Mouse (Mus musculus) frontal cortex, adult (tissue): ENCODE results near the gene Lrp1.
"Not testable (repeated sequence)": the region's sequence is repeated elsewhere in the genome, so short reads cannot be mapped to it uniquely, and the experiment has no call there.

ENCODE experiments used
- ATAC-seq: cut with Nextera tagmentation; 2 replicates; pipeline ENCODE4 v1.9.2; 2017; ENCODE audit warnings: mild to moderate bottlenecking, moderate library complexity, mixed read lengths; ENCODE audit not compliant: low TSS enrichment

The Lrp1 gene

DNA sequence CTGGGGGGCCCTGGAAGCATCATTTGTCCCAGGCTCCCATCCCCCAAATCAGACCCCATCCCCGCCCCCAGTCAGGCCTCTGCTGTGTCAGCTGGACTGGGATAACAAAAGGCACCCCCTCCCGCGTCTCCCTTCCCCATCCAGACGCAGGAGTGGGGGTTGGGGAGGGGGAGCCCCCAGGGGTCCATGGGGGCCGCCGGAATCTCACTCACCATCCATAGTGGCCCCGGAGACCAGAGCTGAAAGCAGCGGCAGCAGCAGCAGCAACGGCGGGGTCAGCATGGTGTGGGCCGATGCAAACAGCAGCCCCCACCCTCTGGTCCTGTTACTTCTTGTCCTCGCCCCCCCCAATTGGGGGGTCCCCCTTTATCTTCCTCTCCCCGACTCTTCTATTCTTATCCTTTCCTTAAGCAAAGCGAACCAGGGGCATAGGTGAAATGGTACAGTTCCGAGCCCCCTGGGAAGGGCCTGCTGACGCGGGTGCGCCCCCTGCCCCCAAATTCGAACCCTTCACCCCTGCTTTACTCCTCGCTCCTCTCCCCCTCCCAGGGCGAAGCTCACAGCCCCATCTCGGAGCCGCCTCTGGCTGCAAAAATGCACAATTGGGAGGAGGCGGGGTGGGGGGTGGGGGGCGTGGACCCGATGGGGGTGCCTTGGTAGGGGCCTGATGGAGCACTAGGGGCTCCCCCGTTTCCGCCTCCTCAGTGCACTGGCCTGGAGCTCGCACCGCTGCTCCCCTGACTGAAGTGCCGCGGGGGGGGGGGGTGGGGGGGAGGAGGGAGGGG lies at the start of gene Lrp1:
Gene Lrp1 (minus strand): TSS at position 743 of the 785 bp plus-strand sequence.
- ATAC-seq: no peak

GRCm38 (mm10) chr10:127670185-127670584 lies 49.2 kb upstream of the Lrp1 start:
- ATAC-seq: no peak

DNA sequence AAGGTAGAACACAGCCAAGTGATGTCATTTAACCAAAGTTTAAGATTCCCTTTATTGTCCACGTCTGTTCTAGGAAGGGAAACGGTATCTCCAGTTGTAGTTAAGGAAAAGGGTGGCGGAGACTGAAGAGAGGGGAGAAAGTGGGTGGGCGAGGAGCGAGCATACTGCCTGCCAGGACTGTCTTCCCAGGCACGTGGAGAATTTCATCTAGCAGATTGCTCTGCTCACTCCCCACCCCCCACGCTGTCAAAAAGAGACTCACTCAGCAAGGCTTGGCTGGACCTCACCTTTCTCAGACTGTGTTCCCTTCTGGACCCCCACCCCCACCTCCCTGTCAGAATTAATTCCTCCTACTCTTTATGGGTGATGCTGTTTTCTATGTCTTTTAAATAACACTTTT lies 48.2 kb upstream of the Lrp1 start:
- no peak for ATAC-seq

GRCm38 (mm10) chr10:127668093-127669050 lies 47.4 kb upstream of the Lrp1 start, which contains the start of gene Nab2:
Gene Nab2 (minus strand): TSS chr10:127668568.
- no peak for ATAC-seq

DNA sequence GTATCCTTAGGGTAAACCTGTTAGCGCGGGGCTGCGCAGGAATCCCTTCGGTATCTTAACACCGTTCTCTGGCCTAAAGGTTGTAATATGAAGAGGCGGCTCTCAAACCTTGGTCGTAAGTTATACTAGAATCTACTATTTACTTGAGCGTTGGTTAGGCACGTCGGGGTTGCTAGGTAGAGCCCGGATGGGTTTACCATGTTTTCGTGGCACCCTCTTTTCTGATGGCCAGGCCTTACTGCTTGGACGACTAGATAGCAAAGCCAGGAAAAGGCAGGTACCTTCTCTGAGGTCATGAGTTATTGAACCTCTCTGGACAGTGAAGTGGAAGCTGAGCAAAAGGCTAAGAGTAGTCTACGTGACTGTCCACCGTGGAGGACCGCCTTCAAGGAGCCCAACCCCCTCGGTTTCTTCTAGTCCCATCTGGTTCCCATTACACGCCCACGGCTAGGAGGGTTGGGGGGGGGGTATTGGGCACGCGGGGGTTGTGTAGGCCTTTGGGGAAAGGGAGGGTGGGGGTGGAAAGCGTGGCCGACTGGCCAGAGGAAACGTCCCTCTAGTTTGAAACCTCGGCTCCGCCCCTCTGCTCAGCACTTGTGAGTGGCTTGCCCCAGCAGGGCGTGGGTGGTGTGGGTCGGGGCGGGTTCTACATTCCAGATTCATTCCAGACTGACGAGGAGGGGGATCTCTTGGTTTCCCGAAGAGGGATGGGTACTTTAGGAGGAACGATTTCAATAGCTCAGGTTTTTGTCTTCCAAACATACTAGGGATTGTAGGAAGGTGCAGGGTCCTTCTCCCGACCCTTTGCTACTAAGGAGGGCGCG lies 46.5 kb upstream of the Lrp1 start:
- ATAC-seq: 0 out of 2 replicates have a peak, but pooled peaks have one; percentile 7

- ATAC-seq: peak; percentile 13
These were observed 45.7 kb upstream of the Lrp1 start, which contains the start of gene Nemp1 for GRCm38 (mm10) chr10:127666501-127667268. Gene Nemp1 (plus strand): TSS chr10:127666901.

DNA sequence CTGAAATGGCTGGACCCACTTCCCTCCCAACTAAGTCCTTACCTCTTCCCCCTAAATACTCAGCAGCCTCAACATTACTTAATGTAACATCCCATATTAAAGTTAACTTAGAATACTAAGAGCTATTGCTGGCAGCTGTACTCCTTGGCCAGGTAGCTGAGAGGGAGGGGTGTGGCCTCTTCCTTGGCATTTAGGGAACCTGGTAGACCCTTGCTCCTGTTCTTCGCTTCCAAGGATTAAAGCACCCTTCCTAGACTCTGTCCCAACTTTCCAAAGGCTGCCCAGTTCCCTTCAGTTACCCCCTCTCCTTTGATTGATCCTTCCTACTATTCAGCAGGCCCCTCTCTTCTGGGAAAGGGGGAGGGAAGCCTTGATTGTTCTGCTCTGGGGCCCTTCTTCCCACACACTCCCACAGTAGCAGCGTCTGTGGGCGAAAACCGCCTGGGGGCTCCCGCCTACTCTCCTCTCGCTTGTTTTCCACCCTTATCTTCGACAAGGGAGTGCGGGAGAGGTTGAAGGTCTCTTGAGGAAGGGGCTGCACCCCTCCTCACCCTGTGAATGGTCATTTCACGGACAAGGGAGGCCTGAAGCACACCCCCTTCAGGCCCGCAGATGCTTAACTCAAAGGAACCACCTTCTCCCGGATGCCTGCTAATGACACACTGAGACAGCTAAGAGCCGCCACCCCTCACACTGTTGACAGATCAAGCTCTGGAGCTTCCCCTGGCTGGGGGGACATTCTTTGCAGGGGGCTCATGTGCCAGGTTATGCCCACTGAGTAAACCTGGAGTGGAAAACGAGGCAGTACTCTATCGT lies 44.6 kb upstream of the Lrp1 start:
- ATAC-seq: no peak

DNA sequence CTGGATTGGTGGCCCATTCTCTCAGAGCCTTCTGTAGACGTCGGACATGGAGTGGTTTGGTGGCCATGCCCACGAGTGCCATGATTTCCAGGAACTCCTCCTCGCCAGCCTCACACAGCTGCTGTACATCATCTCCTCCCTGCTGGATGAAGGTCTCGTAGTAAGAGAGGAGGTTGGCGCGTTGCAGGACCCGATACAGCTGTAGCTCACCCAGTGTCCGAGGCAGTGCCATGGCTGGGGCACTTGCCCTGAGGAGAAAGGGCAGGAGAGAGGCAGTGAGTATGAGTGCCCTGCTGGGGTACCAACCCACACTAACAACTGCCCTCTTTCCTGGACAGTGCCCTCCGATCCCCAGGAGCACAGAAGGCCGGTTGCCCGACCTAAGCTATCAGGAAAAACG lies 43.9 kb upstream of the Lrp1 start:
- ATAC-seq: no peak

GRCm38 (mm10) chr10:127664166-127664565 lies 43.2 kb upstream of the Lrp1 start:
- ATAC-seq: no peak

DNA sequence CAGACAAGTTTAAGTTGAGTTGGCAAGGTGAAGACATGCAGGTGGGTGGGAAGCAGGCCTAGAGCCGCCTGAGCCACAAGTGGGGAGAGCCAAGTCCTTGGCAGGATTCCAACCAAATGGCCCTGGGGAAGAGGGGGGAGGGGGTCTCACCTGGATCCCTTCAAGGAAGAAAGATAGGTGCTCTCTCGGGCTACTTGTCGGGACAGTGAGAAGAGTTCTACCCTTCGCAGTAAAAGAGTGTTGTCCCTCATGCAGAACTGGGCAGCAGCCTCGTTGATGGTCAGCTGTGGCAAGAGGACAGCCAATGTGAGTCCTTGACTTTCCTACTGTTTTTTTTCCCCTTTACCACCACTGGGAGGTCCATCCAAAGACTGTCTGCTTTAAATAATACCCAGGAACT lies 42.6 kb upstream of the Lrp1 start:
- no peak for ATAC-seq

- no peak for ATAC-seq
These were observed 41.8 kb upstream of the Lrp1 start for GRCm38 (mm10) chr10:127662666-127663253.

DNA sequence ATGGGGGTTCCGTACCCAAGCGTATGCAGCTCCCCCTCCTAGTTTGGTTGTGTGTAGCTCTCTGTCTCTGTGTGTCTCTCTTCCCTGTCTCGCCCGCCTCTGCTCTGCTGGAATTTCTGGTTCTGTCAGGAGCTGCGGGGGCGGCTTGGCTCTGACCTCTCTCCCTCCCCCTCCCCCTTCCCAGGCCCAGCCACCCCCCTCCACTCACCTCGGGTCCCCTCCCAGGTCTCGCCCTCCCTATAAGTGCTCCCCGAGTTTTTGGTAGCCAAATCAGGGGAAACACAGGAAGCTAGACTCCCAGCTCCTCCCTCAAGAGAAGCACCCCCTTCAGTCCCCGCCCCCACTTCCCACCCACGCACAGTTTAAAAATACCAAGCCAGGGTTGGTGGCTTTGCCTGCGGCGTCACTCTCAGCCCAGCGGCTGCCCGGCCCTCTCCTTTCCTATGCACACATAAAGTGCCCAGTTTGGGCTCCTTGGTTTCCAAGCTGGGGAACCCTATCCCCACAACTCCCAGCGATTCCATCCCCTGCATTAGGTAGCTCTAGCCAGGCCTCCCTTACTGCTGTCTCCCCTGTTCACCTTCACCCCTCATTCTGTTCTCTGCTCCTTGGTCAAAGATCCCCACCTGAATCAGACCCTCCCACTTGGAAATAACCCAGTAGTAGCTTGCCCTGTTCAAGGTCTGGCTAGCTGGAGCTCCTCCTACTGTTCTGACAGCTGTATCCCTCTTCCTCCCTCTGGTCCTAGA lies 41.1 kb upstream of the Lrp1 start:
- ATAC-seq: peak; percentile 42

DNA sequence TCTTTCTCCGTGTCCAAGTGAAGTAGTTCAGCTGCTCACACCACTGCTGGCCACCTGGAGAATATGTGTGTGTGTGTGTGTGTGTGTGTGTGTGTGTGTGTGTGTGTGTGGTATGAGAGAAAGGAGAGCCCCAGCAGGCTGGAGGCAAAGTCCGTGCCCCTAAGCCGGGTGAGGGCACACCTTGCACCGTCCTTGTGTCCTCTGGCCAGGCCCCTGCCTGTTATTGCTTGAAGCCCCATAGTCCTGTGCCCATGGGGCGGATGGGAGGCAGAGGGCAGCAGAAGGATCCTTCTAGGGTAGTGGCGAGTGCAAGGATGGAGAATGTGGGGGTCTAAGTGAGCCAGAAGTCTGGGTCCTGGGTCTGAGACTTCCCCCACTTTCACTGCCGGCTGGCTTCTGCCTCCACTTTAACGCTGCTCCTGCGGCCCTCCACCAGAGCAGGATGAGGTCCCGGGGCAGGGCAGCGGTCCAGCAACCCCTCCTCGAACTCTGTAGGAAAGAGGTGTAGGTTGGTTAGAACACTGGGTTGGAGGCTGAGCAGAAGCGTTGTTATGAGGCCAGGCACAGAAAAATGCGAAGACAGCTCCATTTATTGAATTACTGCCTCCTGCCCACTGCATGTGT lies 40.5 kb upstream of the Lrp1 start:
- ATAC-seq: no peak

GRCm38 (mm10) chr10:127659551-127659950 lies 38.6 kb upstream of the Lrp1 start:
- no peak for ATAC-seq

GRCm38 (mm10) chr10:127658076-127658475 lies 37.1 kb upstream of the Lrp1 start:
- ATAC-seq: no peak

GRCm38 (mm10) chr10:127657617-127658016 lies 36.7 kb upstream of the Lrp1 start:
- not testable (repeated sequence) for ATAC-seq

- no peak for ATAC-seq
These were observed 34.1 kb upstream of the Lrp1 start for GRCm38 (mm10) chr10:127654970-127655579.
